Mouse (Mus musculus) heart, postnatal 10 days (tissue): Measurements from ENCODE around the gene Bad. TPM values are rescaled to one million over a fixed set of nuclear protein-coding genes. Genes with fewer than 3 reads are reported as not detected.
"Not testable (repeated sequence)": the region's sequence is repeated elsewhere in the genome, so short reads cannot be mapped to it uniquely, and the experiment has no call there.

ENCODE experiments used
- DNase-seq, 2 experiments: peaks; one replicate each; pipeline ENCODE4 v3.0.0; 2021
- intact Hi-C: fragments of 180-260 bp; cut with DNase I; formaldehyde crosslinking; loops from one replicate; pipeline ENCODE4 v1.15.1; 2025
- total RNA-seq, 2 experiments: library from RNA; stranded (reverse); gene quantifications; 2 replicates each; pipeline ENCODE4 v1.2.3; 2021

Bad gene
- total RNA-seq, 2 experiments from 2014 or later: 30.8 to 34.1 TPM

- peak; percentile 38 to 46 for DNase-seq
- intact Hi-C loops: loop anchor here (2.0 to 5.0 kb wide), 3 partner anchors 37 to 54 kb away; partner anchors contain the start of genes Bad, Catsperz and Gpr137
Observed at GRCm38 (mm10) chr19:6979001-6979479, 37.4 kb downstream of the Bad start.

- peak; percentile 100 for DNase-seq
- intact Hi-C loops: loop anchor here (2.0 to 5.0 kb wide), 3 partner anchors 37 to 55 kb away; partner anchors contain the start of genes Bad, Catsperz and Gpr137
Observed at GRCm38 (mm10) chr19:6979486-6980380, 38.1 kb downstream of the Bad start.

- intact Hi-C loops: no loop called here
- peak; percentile 99 to 100 for DNase-seq
Observed at GRCm38 (mm10) chr19:6980381-6981093, 38.9 kb downstream of the Bad start, which contains the start of gene Fkbp2. Gene Fkbp2 (minus strand): TSS chr19:6980501.

- intact Hi-C loops: no loop called here
- no peak for DNase-seq
Observed at GRCm38 (mm10) chr19:6981465-6981864, 39.8 kb downstream of the Bad start.

- intact Hi-C loops: no loop called here
- DNase-seq: no peak
Observed at GRCm38 (mm10) chr19:6983621-6984020, 42.0 kb downstream of the Bad start.

- intact Hi-C loops: no loop called here
- no peak for DNase-seq
Observed at GRCm38 (mm10) chr19:6985300-6985699, 43.6 kb downstream of the Bad start.

- intact Hi-C loops: no loop called here
- no peak for DNase-seq
Observed at GRCm38 (mm10) chr19:6985951-6986708, 44.5 kb downstream of the Bad start.

- intact Hi-C loops: no loop called here
- peak; percentile 78 to 80 for DNase-seq
Observed at GRCm38 (mm10) chr19:6987061-6987903, 45.6 kb downstream of the Bad start, which contains the start of gene Vegfb. Gene Vegfb (minus strand): TSS chr19:6987651.

- no peak for DNase-seq
- intact Hi-C loops: no loop called here
Observed at GRCm38 (mm10) chr19:6987904-6988285, 46.2 kb downstream of the Bad start.

GRCm38 (mm10) chr19:6989251-6989650 is 47.6 kb downstream of the Bad start:
- intact Hi-C loops: no loop called here
- no peak for DNase-seq

- intact Hi-C loops: no loop called here
- DNase-seq: no peak
Observed at GRCm38 (mm10) chr19:6990712-6991111, 49.1 kb downstream of the Bad start.

GRCm38 (mm10) chr19:6991166-6991565 is 49.5 kb downstream of the Bad start:
- intact Hi-C loops: not testable (repeated sequence)
- peak in 1 of 2 experiments; percentile 3 for DNase-seq

GRCm38 (mm10) chr19:6992011-6992858 is 50.6 kb downstream of the Bad start, which contains the start of gene Dnajc4:
Gene Dnajc4 (minus strand): TSS chr19:6992572.
- intact Hi-C loops: no loop called here

GRCm38 (mm10) chr19:6993011-6993770 is 51.5 kb downstream of the Bad start:
- DNase-seq: peak in 1 of 2 experiments; percentile 2
- intact Hi-C loops: no loop called here

More at GRCm38 (mm10) chr19:6992011-6992858, 50.6 kb downstream of the Bad start, which contains the start of gene Dnajc4:
- peak; percentile 97 to 98 for DNase-seq

- intact Hi-C loops: no loop called here
- DNase-seq: peak in 1 of 2 experiments; percentile 4
Observed at GRCm38 (mm10) chr19:6994002-6994401, 52.3 kb downstream of the Bad start.

- intact Hi-C loops: no loop called here
- DNase-seq: peak in 1 of 2 experiments; percentile 5
Observed at GRCm38 (mm10) chr19:6994489-6994888, 52.8 kb downstream of the Bad start.

GRCm38 (mm10) chr19:6995255-6995991 is 53.8 kb downstream of the Bad start:
- peak in 1 of 2 experiments; percentile 46 for DNase-seq

More at GRCm38 (mm10) chr19:6995255-6995991, 53.8 kb downstream of the Bad start:
- intact Hi-C loops: loop anchor here (5.0 kb wide), 1 partner anchor 42 kb away; the partner anchor contains the start of gene Stip1
